Mouse (Mus musculus): ENCODE measurements around the gene Wfdc15b. TPM values are rescaled to one million over a fixed set of nuclear protein-coding genes. Genes with fewer than 3 reads are reported as not detected.
"Not testable (repeated sequence)": the region's sequence is repeated elsewhere in the genome, so short reads cannot be mapped to it uniquely, and the experiment has no call there.

The Wfdc15b gene
- polyA plus RNA-seq, 1 experiment from 2014 or later = 341 TPM

GRCm38 (mm10) chr2:164212711-164213110, 8.7 kb downstream of the Wfdc15b start:
- DNase-seq (ENCODE audit: low spot score) = no peak
- H3K9me3 ChIP-seq (replicated peaks; ENCODE audit: low read length) = no peaks in the 10 kb centered on the region

GRCm38 (mm10) chr2:164210892-164211291, 10.6 kb downstream of the Wfdc15b start:
- Histone ChIP-seq H3K9ac (ENCODE audit: low read depth, low read length) (no peak overlapping the region), H3K9me3 (replicated peaks; ENCODE audit: low read length) (no peaks in the 10 kb centered on the region), H3K4me1 (replicated peaks; ENCODE audit: insufficient read depth, low read length) (no peaks in the 10 kb centered on the region), H3K4me3 (replicated peaks; ENCODE audit: low read depth, low read length) (no peak overlapping the region), H3K36me3 (ENCODE audit: insufficient read depth, low read length) (no peaks in the 10 kb centered on the region), H3K27me3 (ENCODE audit: insufficient read depth, low read length) (no peaks in the 10 kb centered on the region), H3K4me2 (ENCODE audit: low read length) (no peak overlapping the region), H3K27ac (no peak overlapping the region)
- ATAC-seq (replicated peaks; ENCODE audit: low FRiP score, low read depth) (no peak), DNase-seq (ENCODE audit: low spot score) (no peak)
- TF ChIP-seq CTCF (IDR thresholded peaks at IDR 0.05; ENCODE audit: low read depth) = no peak
- WGBS = 89% methylated on average over 4 of the region's 4 CpGs

More at GRCm38 (mm10) chr2:164212711-164213110, 8.7 kb downstream of the Wfdc15b start:
- TF ChIP-seq CTCF (IDR thresholded peaks at IDR 0.05; ENCODE audit: low read depth) = no peak
- 72% methylated on average over 5 of the region's 5 CpGs for WGBS
- Histone ChIP-seq H3K36me3 (ENCODE audit: insufficient read depth, low read length) (no peaks in the 10 kb centered on the region), H3K27ac (no peak overlapping the region), H3K27me3 (ENCODE audit: insufficient read depth, low read length) (no peaks in the 10 kb centered on the region), H3K9ac (ENCODE audit: low read depth, low read length) (no peak overlapping the region), H3K4me1 (replicated peaks; ENCODE audit: insufficient read depth, low read length) (no peaks in the 10 kb centered on the region), H3K4me3 (replicated peaks; ENCODE audit: low read depth, low read length) (no peak overlapping the region), H3K4me2 (ENCODE audit: low read length) (no peak overlapping the region)
- no peak for ATAC-seq (replicated peaks; ENCODE audit: low FRiP score, low read depth)

DNA sequence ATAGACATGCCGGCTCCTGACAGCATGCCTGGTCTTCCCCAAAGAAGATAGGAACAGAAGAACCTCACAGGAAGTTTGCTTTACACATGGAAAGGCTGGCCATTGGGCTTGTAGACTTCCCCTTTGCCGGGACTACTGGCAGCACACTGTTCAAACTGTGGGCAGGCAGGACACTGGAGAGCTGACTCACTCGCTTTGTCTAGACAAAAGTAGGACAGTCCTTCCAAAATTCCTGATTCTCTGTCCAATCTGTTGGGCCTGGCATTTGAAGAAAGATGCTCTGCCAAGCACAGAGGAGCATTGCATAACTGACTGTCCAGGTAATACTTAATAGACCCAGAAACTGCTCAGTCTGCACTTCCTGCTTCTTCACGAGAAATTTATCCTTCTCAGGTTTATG, 14.8 kb downstream of the Wfdc15b start:
- H3K36me3 ChIP-seq (ENCODE audit: insufficient read depth, low read length) = no peaks in the 10 kb centered on the region

GRCm38 (mm10) chr2:164206011-164206410, 15.4 kb downstream of the Wfdc15b start:
- H3K27me3 ChIP-seq (ENCODE audit: insufficient read depth, low read length); H3K4me2 ChIP-seq (ENCODE audit: low read length); H3K9ac ChIP-seq (ENCODE audit: low read depth, low read length); H3K36me3 ChIP-seq (ENCODE audit: insufficient read depth, low read length); DNase-seq (ENCODE audit: low spot score); H3K27ac ChIP-seq; H3K9me3 ChIP-seq (replicated peaks; ENCODE audit: low read length); ATAC-seq (replicated peaks; ENCODE audit: low FRiP score, low read depth); H3K4me1 ChIP-seq (replicated peaks; ENCODE audit: insufficient read depth, low read length); H3K4me3 ChIP-seq (replicated peaks; ENCODE audit: low read depth, low read length): not testable (repeated sequence)
- 81% methylated on average over 10 of the region's 10 CpGs for WGBS

More for the DNA sequence above, 14.8 kb downstream of the Wfdc15b start:
- WGBS = 63% methylated on average over 4 of the region's 4 CpGs
- TF ChIP-seq CTCF (IDR thresholded peaks at IDR 0.05; ENCODE audit: low read depth) = no peak
- DNase-seq (ENCODE audit: low spot score) (no peak), ATAC-seq (replicated peaks; ENCODE audit: low FRiP score, low read depth) (no peak)
- Histone ChIP-seq H3K27me3 (ENCODE audit: insufficient read depth, low read length) (no peaks in the 10 kb centered on the region), H3K9ac (ENCODE audit: low read depth, low read length) (no peak overlapping the region), H3K9me3 (replicated peaks; ENCODE audit: low read length) (no peaks in the 10 kb centered on the region), H3K4me1 (replicated peaks; ENCODE audit: insufficient read depth, low read length) (no peaks in the 10 kb centered on the region), H3K4me2 (ENCODE audit: low read length) (no peak overlapping the region), H3K4me3 (replicated peaks; ENCODE audit: low read depth, low read length) (no peak overlapping the region), H3K27ac (no peak overlapping the region)

DNA sequence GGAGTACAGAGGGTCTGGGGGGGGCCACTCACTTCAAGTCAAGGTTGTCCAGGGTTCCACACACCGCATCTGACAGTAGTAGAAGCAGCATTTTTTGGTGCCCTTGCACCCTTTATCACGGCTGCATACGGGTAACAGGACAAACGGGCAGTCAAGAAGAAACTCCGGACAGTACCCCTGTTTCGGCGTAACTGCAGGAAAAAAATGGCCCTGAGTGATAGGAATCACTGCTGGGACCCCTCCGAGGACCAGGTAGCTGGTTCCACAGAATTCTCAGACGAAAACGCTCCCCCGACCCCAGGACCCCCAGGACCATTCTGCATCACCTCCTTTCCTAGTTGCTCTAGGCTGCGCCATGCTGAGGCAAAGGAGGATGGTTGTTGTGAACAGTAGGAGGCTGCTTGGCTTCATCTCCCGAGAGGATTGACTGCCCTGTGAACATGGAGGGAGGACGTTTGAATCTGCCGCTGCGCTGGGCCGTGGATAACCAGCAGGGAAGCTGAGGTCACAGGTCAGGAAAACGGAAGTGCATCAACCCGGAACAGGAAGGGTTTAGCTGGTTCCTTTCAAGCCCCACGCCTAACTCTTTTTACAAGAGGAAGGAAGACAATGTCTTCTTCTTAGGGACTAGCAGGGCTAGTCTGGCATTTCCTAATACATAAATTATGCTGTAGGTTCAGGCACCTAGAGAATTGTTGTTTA, 21.7 kb downstream of the Wfdc15b start, which contains the start of gene Wfdc15a:
Gene Wfdc15a, minus strand, starts transcription at position 505 of the 702 bp plus-strand sequence.
- no peak for DNase-seq (ENCODE audit: low spot score)
- no peak for ATAC-seq (replicated peaks; ENCODE audit: low FRiP score, low read depth)
- Histone ChIP-seq H3K9me3 (replicated peaks; ENCODE audit: low read length) (no peaks in the 10 kb centered on the region), H3K27ac (no peak within 1 kb of the TSS), H3K36me3 (ENCODE audit: insufficient read depth, low read length) (no peaks in the 10 kb centered on the region), H3K4me3 (replicated peaks; ENCODE audit: low read depth, low read length) (no peak within 1 kb of the TSS), H3K27me3 (ENCODE audit: insufficient read depth, low read length) (no peaks in the 10 kb centered on the region), H3K4me2 (ENCODE audit: low read length) (no peak within 1 kb of the TSS), H3K9ac (ENCODE audit: low read depth, low read length) (no peak within 1 kb of the TSS), H3K4me1 (replicated peaks; ENCODE audit: insufficient read depth, low read length) (no peaks in the 10 kb centered on the region)
- WGBS = 70% methylated on average over 20 of the region's 20 CpGs
- TF ChIP-seq CTCF (IDR thresholded peaks at IDR 0.05; ENCODE audit: low read depth) = no peak

GRCm38 (mm10) chr2:164196700-164196990, 24.8 kb downstream of the Wfdc15b start:
- no peaks in the 10 kb centered on the region for H3K4me1 ChIP-seq (replicated peaks; ENCODE audit: insufficient read depth, low read length)
- H3K4me3 ChIP-seq (replicated peaks; ENCODE audit: low read depth, low read length) = no peak overlapping the region
- DNase-seq (ENCODE audit: low spot score) (no peak), ATAC-seq (replicated peaks; ENCODE audit: low FRiP score, low read depth) (no peak)
- H3K4me2 ChIP-seq (ENCODE audit: low read length) = no peak overlapping the region
- no peaks in the 10 kb centered on the region for H3K9me3 ChIP-seq (replicated peaks; ENCODE audit: low read length)
- H3K27ac ChIP-seq = no peak overlapping the region
- H3K9ac ChIP-seq (ENCODE audit: low read depth, low read length) = no peak overlapping the region
- no peaks in the 10 kb centered on the region for H3K27me3 ChIP-seq (ENCODE audit: insufficient read depth, low read length)
- no peaks in the 10 kb centered on the region for H3K36me3 ChIP-seq (ENCODE audit: insufficient read depth, low read length)
- TF ChIP-seq CTCF (IDR thresholded peaks at IDR 0.05; ENCODE audit: low read depth) = no peak
- whole genome bisulfite sequencing = 69% methylated on average over 5 of the region's 5 CpGs
